Mouse (Mus musculus): Measurements from ENCODE around the gene Wdr72.

GRCm38 (mm10) chr9:74228272-74228671 lies 118.1 kb downstream of the Wdr72 start:
- TF ChIP-seq CTCF (IDR thresholded peaks at IDR 0.05; ENCODE audit: control insufficient read depth, insufficient read depth, insufficient read length) (no peak), USF1 (IDR thresholded peaks at IDR 0.05; ENCODE audit: low read depth) (no peak), FOSL1 (IDR thresholded peaks at IDR 0.05; ENCODE audit: insufficient read depth, low read length, poor library complexity, severe bottlenecking) (no peak), MYOG (IDR thresholded peaks at IDR 0.05; ENCODE audit: control insufficient read depth, extremely low read depth, insufficient read length) (no peak), CEBPB (IDR thresholded peaks at IDR 0.05; ENCODE audit: low read depth) (no peak), MAX (IDR thresholded peaks at IDR 0.05) (no peak), MYOD1 (IDR thresholded peaks at IDR 0.05; ENCODE audit: control insufficient read depth, insufficient read length, low read depth) (no peak)

All from C2C12 (cell line).